ENCODE assay signal across 8 mouse cellular contexts in genomic region chr7:19939555-19940235, GRCm38 (mm10). TPM values are rescaled to one million over a fixed set of nuclear protein-coding genes. Genes with fewer than 3 reads are reported as not detected.
DNase-seq lines count a peak whose midpoint lies in the region; ATAC-seq and TF ChIP-seq lines count a peak whose summit lies in the region.

No protein-coding gene starts in this region.

- H3K4me2 ChIP-seq in kidney, postnatal 0 days (ENCODE audit: low read length): no peak overlapping the region

- H3K9me3 ChIP-seq in kidney, postnatal 0 days (replicated peaks; ENCODE audit: low read length): no peaks in the 10 kb centered on the region

- H3K36me3 ChIP-seq in kidney, postnatal 0 days (ENCODE audit: insufficient read depth, low read length): no peaks in the 10 kb centered on the region

- H3K4me3 ChIP-seq in cerebellum, adult 2 months (replicated peaks; ENCODE audit: insufficient read depth, low read depth, low read length): no peak overlapping the region
- no peak overlapping the region for H3K4me3 ChIP-seq in kidney, postnatal 0 days (replicated peaks; ENCODE audit: low read depth, low read length)

- no peaks in the 10 kb centered on the region; the same call in 1 of the 2 replicates for H3K4me1 ChIP-seq in cerebellum, adult 2 months (ENCODE audit: control insufficient read depth, insufficient read depth, low read length)
- 0 out of 2 replicates have a peak, but pooled peaks cover 5% of the 10 kb centered on the region for H3K4me1 ChIP-seq in kidney, postnatal 0 days (replicated peaks; ENCODE audit: insufficient read depth, low read length)

- no peak overlapping the region for H3K9ac ChIP-seq in kidney, postnatal 0 days (ENCODE audit: low read depth, low read length)

- DNase-seq in cerebellum, adult 2 months: peak; percentile 40 to 41
- peak; percentile 90 to 91 for DNase-seq in heart, adult 9 months (ENCODE audit: low spot score in 2 of 2)
- peak; percentile 50 for DNase-seq in kidney, postnatal 0 days (ENCODE audit: low spot score)
- DNase-seq in lung, adult 18-20 months: peak; percentile 94 to 97
- DNase-seq in skeletal muscle tissue, adult 2 months (ENCODE audit: low read depth, low spot score): peak; percentile 77
- DNase-seq in B cell, adult 2 months: no peak

- TF ChIP-seq POLR2A in cerebellum, adult 2 months (IDR thresholded peaks at IDR 0.05; ENCODE audit: borderline replicate concordance, insufficient read depth, low read length): no peak

- 25% methylated on average over 11 of the region's 12 CpGs for WGBS in cerebellum, adult 2 months
- WGBS in kidney, postnatal 0 days: 56% methylated on average over 10 of the region's 12 CpGs

- H3K27me3 ChIP-seq in cerebellum, adult 2 months (ENCODE audit: control insufficient read depth, insufficient read depth, low read length): no peaks in the 10 kb centered on the region
- no peaks in the 10 kb centered on the region for H3K27me3 ChIP-seq in kidney, postnatal 0 days (ENCODE audit: insufficient read depth, low read length)

- H3K27ac ChIP-seq in cerebellum, adult 2 months (ENCODE audit: insufficient read depth, low read length): no peak overlapping the region
- H3K27ac ChIP-seq in kidney, postnatal 0 days: no peak overlapping the region

- TF ChIP-seq CTCF in cerebellum, adult 2 months (IDR thresholded peaks at IDR 0.05; ENCODE audit: borderline replicate concordance, insufficient read depth, low read depth, low read length): no peak
- TF ChIP-seq CTCF in kidney, postnatal 0 days (IDR thresholded peaks at IDR 0.05; ENCODE audit: low read depth): no peak

- no peak for ATAC-seq in cerebellum, adult (ENCODE audit: insufficient number of reproducible peaks, low FRiP score, low TSS enrichment)
- peak; percentile 70 for ATAC-seq in activated CD4-positive, CD25-positive, alpha-beta regulatory T cell, adult 4 months
- ATAC-seq in kidney, postnatal 0 days (replicated peaks; ENCODE audit: low FRiP score, low read depth): no peak; the same call in 1 of the 2 replicates

RNA-seq across cellular contexts. Expression of gene Igsf23, which starts 10.9 kb away (rescaled TPM):
- polyA plus RNA-seq in cerebellum, adult 2 months (2012; rRNA removed): not detected in 2 replicates
- 1 to 10 TPM; 7.5 to 8.9 TPM for polyA plus RNA-seq in activated CD4-positive, CD25-positive, alpha-beta regulatory T cell, adult 4 months (2017; shearing (Covaris generic))
- polyA plus RNA-seq in kidney, postnatal 0 days (2015; fragmentation: Nextera tagmentation; extraction: Ambion mirVana): 0.10 and 0.13 TPM in 2 replicates

RNA-seq across cellular contexts. Expression of gene Pvr, which starts 18.7 kb away (rescaled TPM):
- polyA plus RNA-seq in cerebellum, adult 2 months (2012; rRNA removed): 7.4 and 7.5 TPM in 2 replicates
- polyA plus RNA-seq in activated CD4-positive, CD25-positive, alpha-beta regulatory T cell, adult 4 months (2017; shearing (Covaris generic)): 10 to 100 TPM; 17.4 to 24.1 TPM
- polyA plus RNA-seq in kidney, postnatal 0 days (2015; fragmentation: Nextera tagmentation; extraction: Ambion mirVana): 7.3 and 7.8 TPM in 2 replicates

RNA-seq across cellular contexts. Expression of gene Ceacam20, which starts 25.5 kb away (rescaled TPM):
- polyA plus RNA-seq in cerebellum, adult 2 months (2012; rRNA removed): not detected in 2 replicates
- polyA plus RNA-seq in activated CD4-positive, CD25-positive, alpha-beta regulatory T cell, adult 4 months (2017; shearing (Covaris generic)): not detected
- polyA plus RNA-seq in kidney, postnatal 0 days (2015; fragmentation: Nextera tagmentation; extraction: Ambion mirVana): not detected in 2 replicates

RNA-seq across cellular contexts. Expression of gene Nlrp9b, which starts 51.6 kb away (rescaled TPM):
- not detected in 2 replicates for polyA plus RNA-seq in cerebellum, adult 2 months (2012; rRNA removed)
- not detected for polyA plus RNA-seq in activated CD4-positive, CD25-positive, alpha-beta regulatory T cell, adult 4 months (2017; shearing (Covaris generic))
- polyA plus RNA-seq in kidney, postnatal 0 days (2015; fragmentation: Nextera tagmentation; extraction: Ambion mirVana): not detected in 2 replicates

RNA-seq across cellular contexts. Expression of gene Ceacam19, which starts 51.9 kb away (rescaled TPM):
- polyA plus RNA-seq in cerebellum, adult 2 months (2012; rRNA removed): not detected in 2 replicates
- not detected for polyA plus RNA-seq in activated CD4-positive, CD25-positive, alpha-beta regulatory T cell, adult 4 months (2017; shearing (Covaris generic))
- 0.08 and 0.13 TPM in 2 replicates for polyA plus RNA-seq in kidney, postnatal 0 days (2015; fragmentation: Nextera tagmentation; extraction: Ambion mirVana)

Comparison
In these comparisons a context has a peak if more than half of its experiments do, and no peak if none do; other contexts are left out.
1. DNase-seq: peak in cerebellum, adult 2 months (2 of 2), heart, adult 9 months (2 of 2), kidney, postnatal 0 days (single experiment), lung, adult 18-20 months (2 of 2) and skeletal muscle tissue, adult 2 months (single experiment); none in B cell, adult 2 months (0 of 2).